Mouse (Mus musculus) cortical plate, adult 2 months (tissue): ENCODE data around the gene Cenpf.

ENCODE experiments used
- CTCF ChIP-seq: fragments of 200-500 bp; IDR thresholded peaks from 2 replicates; pipeline ENCODE4 v1.5.1; 2011; ENCODE audit warnings: mild to moderate bottlenecking, control low read depth, low read length; ENCODE audit not compliant: insufficient read depth; ENCODE audit errors: extremely low read depth
- POLR2A ChIP-seq: fragments of 200-500 bp; IDR thresholded peaks from 2 replicates; pipeline ENCODE4 v1.6.1; 2011; ENCODE audit warnings: mild to moderate bottlenecking, low read length, control low read depth; ENCODE audit not compliant: insufficient read depth; ENCODE audit errors: extremely low read depth

DNA sequence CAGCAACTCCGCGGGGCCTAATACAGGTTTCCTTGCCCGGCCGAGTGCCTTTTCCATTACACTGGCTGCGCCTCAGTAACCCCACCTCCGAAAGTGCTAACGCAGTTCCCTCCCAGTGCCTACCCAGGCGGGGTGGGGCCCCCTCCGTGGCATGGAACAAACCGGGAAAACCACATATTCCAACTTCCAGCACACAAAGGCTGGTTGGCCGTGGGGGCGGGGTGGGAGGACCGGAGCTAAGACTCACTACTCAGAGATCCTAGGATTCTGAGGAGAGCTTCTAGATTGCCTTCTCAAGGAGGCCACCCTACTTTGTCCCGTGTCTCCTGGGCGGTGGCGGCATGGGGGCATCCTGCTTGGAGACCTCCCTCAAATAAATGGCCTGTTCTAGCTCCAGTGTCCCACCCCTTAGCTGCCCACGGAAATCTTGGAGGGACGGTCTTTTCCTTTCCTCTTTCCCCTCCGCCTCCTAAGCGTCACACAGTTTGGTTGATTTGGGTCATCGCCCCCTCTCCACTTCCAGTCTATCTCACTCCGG is 39.5 kb upstream of the Cenpf start:
- no peak for TF ChIP-seq CTCF
- TF ChIP-seq POLR2A, result no peak
